Mouse (Mus musculus): Measurements from ENCODE around the gene Phactr1. TPM values are rescaled to one million over a fixed set of nuclear protein-coding genes. Genes with fewer than 3 reads are reported as not detected.
A peak's percentile ranks its signal among the peaks of the same experiment; 100 is the strongest.
"Not testable (repeated sequence)": the region's sequence is repeated elsewhere in the genome, so short reads cannot be mapped to it uniquely, and the experiment has no call there.

Gene Phactr1
- polyA plus RNA-seq, 1 experiment from 2014 or later = 14.5 TPM

GRCm38 (mm10) chr13:42932046-42932445 lies 251.6 kb downstream of the Phactr1 start:
- H3K9me3 ChIP-seq (ENCODE audit: control insufficient read depth, low read length) = peaks cover 15% of the 10 kb centered on the region
- no peak overlapping the region for H3K4me2 ChIP-seq (ENCODE audit: low read depth, low read length)
- peaks cover 14% of the 10 kb centered on the region for H3K4me1 ChIP-seq (ENCODE audit: control insufficient read depth, insufficient read depth, low read length)
- H3K9ac ChIP-seq (ENCODE audit: low read depth, low read length) = no peak overlapping the region
- H3K27me3 ChIP-seq (replicated peaks; ENCODE audit: control insufficient read depth, insufficient read depth, low read length) = no peaks in the 10 kb centered on the region
- H3K36me3 ChIP-seq (ENCODE audit: control insufficient read depth, insufficient read depth, low read length) = no peaks in the 10 kb centered on the region
- no peak for ATAC-seq (ENCODE audit: low read depth)
- H3K4me3 ChIP-seq (ENCODE audit: low read depth, low read length) = no peak overlapping the region
- DNase-seq (ENCODE audit: low spot score) = no peak
- no peak overlapping the region for H3K27ac ChIP-seq (replicated peaks; ENCODE audit: low read depth, low read length)
- 87% methylated on average over 5 of the region's 5 CpGs for WGBS

GRCm38 (mm10) chr13:42934538-42935126 lies 254.2 kb downstream of the Phactr1 start:
- peak; percentile 89 for DNase-seq (ENCODE audit: low spot score)

GRCm38 (mm10) chr13:42937871-42938270 lies 257.4 kb downstream of the Phactr1 start:
- Histone ChIP-seq H3K9me3 (ENCODE audit: control insufficient read depth, low read length) (no peaks in the 10 kb centered on the region; the same call in 1 of the 2 replicates), H3K4me3 (ENCODE audit: low read depth, low read length) (no peak overlapping the region), H3K27ac (replicated peaks; ENCODE audit: low read depth, low read length) (no peak overlapping the region), H3K27me3 (replicated peaks; ENCODE audit: control insufficient read depth, insufficient read depth, low read length) (no peaks in the 10 kb centered on the region), H3K4me2 (ENCODE audit: low read depth, low read length) (no peak overlapping the region), H3K4me1 (ENCODE audit: control insufficient read depth, insufficient read depth, low read length) (peaks cover 6% of the 10 kb centered on the region), H3K9ac (ENCODE audit: low read depth, low read length) (no peak overlapping the region), H3K36me3 (ENCODE audit: control insufficient read depth, insufficient read depth, low read length) (no peaks in the 10 kb centered on the region)
- DNase-seq (ENCODE audit: low spot score) (peak; percentile 56), ATAC-seq (ENCODE audit: low read depth) (no peak)
- 63% methylated on average over 3 of the region's 3 CpGs for WGBS

More at GRCm38 (mm10) chr13:42934538-42935126, 254.2 kb downstream of the Phactr1 start:
- Histone ChIP-seq H3K4me1 (ENCODE audit: control insufficient read depth, insufficient read depth, low read length) (peaks cover 8% of the 10 kb centered on the region), H3K27ac (replicated peaks; ENCODE audit: low read depth, low read length) (no peak overlapping the region), H3K9me3 (ENCODE audit: control insufficient read depth, low read length) (no peaks in the 10 kb centered on the region; the same call in 1 of the 2 replicates), H3K27me3 (replicated peaks; ENCODE audit: control insufficient read depth, insufficient read depth, low read length) (no peaks in the 10 kb centered on the region), H3K4me3 (ENCODE audit: low read depth, low read length) (no peak overlapping the region), H3K9ac (ENCODE audit: low read depth, low read length) (no peak overlapping the region), H3K36me3 (ENCODE audit: control insufficient read depth, insufficient read depth, low read length) (no peaks in the 10 kb centered on the region), H3K4me2 (ENCODE audit: low read depth, low read length) (peak overlapping the region; percentile 35)
- ATAC-seq (ENCODE audit: low read depth) = peak; percentile 75; the same call in 1 of the 2 replicates
- WGBS = 31% methylated on average over 16 of the region's 16 CpGs

GRCm38 (mm10) chr13:42938346-42938745 lies 257.9 kb downstream of the Phactr1 start:
- Histone ChIP-seq H3K36me3 (ENCODE audit: control insufficient read depth, insufficient read depth, low read length) (no peaks in the 10 kb centered on the region), H3K27me3 (replicated peaks; ENCODE audit: control insufficient read depth, insufficient read depth, low read length) (no peaks in the 10 kb centered on the region), H3K4me3 (ENCODE audit: low read depth, low read length) (no peak overlapping the region), H3K27ac (replicated peaks; ENCODE audit: low read depth, low read length) (no peak overlapping the region), H3K9me3 (ENCODE audit: control insufficient read depth, low read length) (no peaks in the 10 kb centered on the region; the same call in 1 of the 2 replicates), H3K9ac (ENCODE audit: low read depth, low read length) (no peak overlapping the region), H3K4me2 (ENCODE audit: low read depth, low read length) (no peak overlapping the region), H3K4me1 (ENCODE audit: control insufficient read depth, insufficient read depth, low read length) (peaks cover 6% of the 10 kb centered on the region)
- 84% methylated on average over 1 of the region's 1 CpGs for WGBS
- ATAC-seq (ENCODE audit: low read depth) (no peak), DNase-seq (ENCODE audit: low spot score) (no peak)

- 65% methylated on average over 3 of the region's 3 CpGs for WGBS
- DNase-seq (ENCODE audit: low spot score) (peak; percentile 56), ATAC-seq (ENCODE audit: low read depth) (no peak)
- Histone ChIP-seq H3K27ac (replicated peaks; ENCODE audit: low read depth, low read length) (no peak overlapping the region), H3K4me1 (ENCODE audit: control insufficient read depth, insufficient read depth, low read length) (no peaks in the 10 kb centered on the region), H3K4me3 (ENCODE audit: low read depth, low read length) (no peak overlapping the region), H3K9ac (ENCODE audit: low read depth, low read length) (no peak overlapping the region), H3K27me3 (replicated peaks; ENCODE audit: control insufficient read depth, insufficient read depth, low read length) (no peaks in the 10 kb centered on the region), H3K4me2 (ENCODE audit: low read depth, low read length) (no peak overlapping the region), H3K36me3 (ENCODE audit: control insufficient read depth, insufficient read depth, low read length) (no peaks in the 10 kb centered on the region), H3K9me3 (ENCODE audit: control insufficient read depth, low read length) (no peaks in the 10 kb centered on the region; the same call in 1 of the 2 replicates)
Measured at GRCm38 (mm10) chr13:42940271-42940670, 259.8 kb downstream of the Phactr1 start.

GRCm38 (mm10) chr13:42944106-42944505 lies 263.7 kb downstream of the Phactr1 start:
- ATAC-seq (ENCODE audit: low read depth) = no peak
- Histone ChIP-seq H3K9ac (ENCODE audit: low read depth, low read length) (no peak overlapping the region), H3K4me2 (ENCODE audit: low read depth, low read length) (no peak overlapping the region), H3K9me3 (ENCODE audit: control insufficient read depth, low read length) (no peaks in the 10 kb centered on the region), H3K36me3 (ENCODE audit: control insufficient read depth, insufficient read depth, low read length) (no peaks in the 10 kb centered on the region), H3K27ac (replicated peaks; ENCODE audit: low read depth, low read length) (no peak overlapping the region), H3K4me1 (ENCODE audit: control insufficient read depth, insufficient read depth, low read length) (no peaks in the 10 kb centered on the region), H3K4me3 (ENCODE audit: low read depth, low read length) (no peak overlapping the region), H3K27me3 (replicated peaks; ENCODE audit: control insufficient read depth, insufficient read depth, low read length) (no peaks in the 10 kb centered on the region)
- DNase-seq (ENCODE audit: low spot score) = no peak
- WGBS = 59% methylated on average over 3 of the region's 3 CpGs

- H3K27ac ChIP-seq (replicated peaks; ENCODE audit: low read depth, low read length); H3K4me1 ChIP-seq (ENCODE audit: control insufficient read depth, insufficient read depth, low read length); ATAC-seq (ENCODE audit: low read depth); H3K27me3 ChIP-seq (replicated peaks; ENCODE audit: control insufficient read depth, insufficient read depth, low read length); H3K9me3 ChIP-seq (ENCODE audit: control insufficient read depth, low read length); H3K4me2 ChIP-seq (ENCODE audit: low read depth, low read length); H3K9ac ChIP-seq (ENCODE audit: low read depth, low read length); H3K4me3 ChIP-seq (ENCODE audit: low read depth, low read length); H3K36me3 ChIP-seq (ENCODE audit: control insufficient read depth, insufficient read depth, low read length); DNase-seq (ENCODE audit: low spot score): not testable (repeated sequence)
- 76% methylated on average over 3 of the region's 4 CpGs for WGBS
Measured at GRCm38 (mm10) chr13:42945201-42945600, 264.8 kb downstream of the Phactr1 start.

GRCm38 (mm10) chr13:42948717-42949265 lies 268.4 kb downstream of the Phactr1 start:
- Histone ChIP-seq H3K4me3 (ENCODE audit: low read depth, low read length) (no peak overlapping the region), H3K9me3 (ENCODE audit: control insufficient read depth, low read length) (no peaks in the 10 kb centered on the region), H3K27ac (replicated peaks; ENCODE audit: low read depth, low read length) (no peak overlapping the region), H3K4me2 (ENCODE audit: low read depth, low read length) (no peak overlapping the region), H3K36me3 (ENCODE audit: control insufficient read depth, insufficient read depth, low read length) (no peaks in the 10 kb centered on the region), H3K9ac (ENCODE audit: low read depth, low read length) (no peak overlapping the region), H3K27me3 (replicated peaks; ENCODE audit: control insufficient read depth, insufficient read depth, low read length) (no peaks in the 10 kb centered on the region), H3K4me1 (ENCODE audit: control insufficient read depth, insufficient read depth, low read length) (no peaks in the 10 kb centered on the region)
- no peak for DNase-seq (ENCODE audit: low spot score)
- 72% methylated on average over 10 of the region's 10 CpGs for WGBS
- peak; percentile 85 for ATAC-seq (ENCODE audit: low read depth)

GRCm38 (mm10) chr13:42949336-42949735 lies 268.9 kb downstream of the Phactr1 start:
- 71% methylated on average over 5 of the region's 5 CpGs for WGBS
- H3K9ac ChIP-seq (ENCODE audit: low read depth, low read length) = no peak overlapping the region

More at GRCm38 (mm10) chr13:42949336-42949735, 268.9 kb downstream of the Phactr1 start:
- Histone ChIP-seq H3K9me3 (ENCODE audit: control insufficient read depth, low read length) (no peaks in the 10 kb centered on the region), H3K27me3 (replicated peaks; ENCODE audit: control insufficient read depth, insufficient read depth, low read length) (no peaks in the 10 kb centered on the region), H3K4me2 (ENCODE audit: low read depth, low read length) (no peak overlapping the region), H3K4me1 (ENCODE audit: control insufficient read depth, insufficient read depth, low read length) (no peaks in the 10 kb centered on the region), H3K27ac (replicated peaks; ENCODE audit: low read depth, low read length) (no peak overlapping the region), H3K36me3 (ENCODE audit: control insufficient read depth, insufficient read depth, low read length) (no peaks in the 10 kb centered on the region), H3K4me3 (ENCODE audit: low read depth, low read length) (no peak overlapping the region)
- ATAC-seq (ENCODE audit: low read depth) (no peak), DNase-seq (ENCODE audit: low spot score) (no peak)
